Mouse (Mus musculus) forebrain, embryonic 12.5 days (tissue): Measurements from ENCODE around the gene Gm3468. TPM values are rescaled to one million over a fixed set of nuclear protein-coding genes. Genes with fewer than 3 reads are reported as not detected.
A peak's percentile ranks its signal among the peaks of the same experiment; 100 is the strongest.
"Not testable (repeated sequence)": the region's sequence is repeated elsewhere in the genome, so short reads cannot be mapped to it uniquely, and the experiment has no call there.

Experiments used
- ATAC-seq: fragments of 200-750 bp; cut with Nextera tagmentation; 2 replicates; pipeline ENCODE4 v1.8.0; 2017; ENCODE audit warnings: moderate TSS enrichment; ENCODE audit not compliant: low FRiP score
- H3K27ac ChIP-seq: fragments of 300-500 bp; sonication (generic); 2 replicates; pipeline ENCODE4 v1.5.1; 2016; ENCODE audit warnings: mild to moderate bottlenecking
- H3K27me3 ChIP-seq: fragments of 300-500 bp; sonication (generic); 2 replicates; pipeline ENCODE4 v1.6.1; 2016; ENCODE audit warnings: mild to moderate bottlenecking
- H3K36me3 ChIP-seq: fragments of 300-500 bp; sonication (generic); replicated peaks from 2 replicates; pipeline ENCODE4 v1.6.1; 2016; ENCODE audit warnings: mild to moderate bottlenecking
- H3K4me1 ChIP-seq: fragments of 300-500 bp; sonication (generic); 2 replicates; pipeline ENCODE4 v1.6.1; 2016
- H3K4me2 ChIP-seq: fragments of 300-500 bp; sonication (generic); 2 replicates; pipeline ENCODE4 v1.6.1; 2016; ENCODE audit warnings: mild to moderate bottlenecking, moderate library complexity
- H3K4me3 ChIP-seq: fragments of 300-500 bp; sonication (generic); replicated peaks from 2 replicates; pipeline ENCODE4 v1.5.1; 2016; ENCODE audit warnings: mild to moderate bottlenecking
- H3K9ac ChIP-seq: fragments of 300-500 bp; sonication (generic); 2 replicates; pipeline ENCODE4 v1.6.1; 2016; ENCODE audit warnings: mild to moderate bottlenecking
- H3K9me3 ChIP-seq: fragments of 300-500 bp; sonication (generic); 2 replicates; pipeline ENCODE4 v1.6.1; 2016
- WGBS: fragments of 180-500 bp; shearing (Covaris S2); methylation state at CpG from one replicate; pipeline ENCODE4 v1.1.7; 2016; 5-methylcytosine and 5-hydroxymethylcytosine counted together
- polyA plus RNA-seq: library from polyadenylated mRNA; unstranded; fragments of >200 nt; fragmentation: Nextera tagmentation; extraction: Ambion mirVana; gene quantifications from 2 replicates; pipeline ENCODE4 v1.2.1, GENCODE M21; 2016

Gm3468 gene
- 2.6 and 3.1 TPM in 2 replicates for polyA plus RNA-seq

GRCm38 (mm10) chr14:6108272-6108925 lies at the start of gene Gm3468:
Gene Gm3468, minus strand, starts transcription at chr14:6108665.
- H3K27me3 ChIP-seq, H3K27ac ChIP-seq, H3K4me1 ChIP-seq, H3K36me3 ChIP-seq, H3K9me3 ChIP-seq: not testable (repeated sequence)
- Histone ChIP-seq H3K4me3 (peak within 1 kb of the TSS; percentile 42), H3K4me2 (peak within 1 kb of the TSS; percentile 50), H3K9ac (0 out of 2 replicates have a peak within 1 kb of the TSS, but pooled peaks have one; percentile 21)
- under 1% methylated on average over 38 of the region's 51 CpGs for WGBS
- ATAC-seq = peak; percentile 91

GRCm38 (mm10) chr14:6125707-6126106 lies 17.2 kb upstream of the Gm3468 start, which contains the start of gene Gm3476:
Gene Gm3476, minus strand, starts transcription at chr14:6125807.
- no CpG with 5 or more reads among the region's 1 CpGs for WGBS
- not testable (repeated sequence) for H3K4me2 ChIP-seq, H3K4me3 ChIP-seq, H3K27ac ChIP-seq, H3K9ac ChIP-seq, H3K9me3 ChIP-seq, ATAC-seq, H3K36me3 ChIP-seq, H3K27me3 ChIP-seq, H3K4me1 ChIP-seq

- H3K27ac ChIP-seq, H3K9ac ChIP-seq, ATAC-seq, H3K27me3 ChIP-seq, H3K4me1 ChIP-seq, H3K36me3 ChIP-seq, H3K9me3 ChIP-seq: not testable (repeated sequence)
- H3K4me3 ChIP-seq = peak overlapping the region; percentile 42
- H3K4me2 ChIP-seq = peak overlapping the region; percentile 50
- 13% methylated on average over 9 of the region's 9 CpGs for WGBS
Measured at GRCm38 (mm10) chr14:6107500-6107899, 965 bp downstream of the Gm3468 start.

GRCm38 (mm10) chr14:6093842-6094241 lies 14.6 kb downstream of the Gm3468 start, which contains the start of gene Gm8206:
Gene Gm8206, minus strand, starts transcription at chr14:6093942.
- not testable (repeated sequence) for H3K9ac ChIP-seq, H3K9me3 ChIP-seq, H3K4me2 ChIP-seq, ATAC-seq, H3K4me3 ChIP-seq, H3K27ac ChIP-seq, H3K4me1 ChIP-seq, H3K36me3 ChIP-seq, H3K27me3 ChIP-seq
- WGBS = 89% methylated on average over 2 of the region's 3 CpGs

- not testable (repeated sequence) for H3K4me3 ChIP-seq, H3K27ac ChIP-seq, H3K4me1 ChIP-seq, H3K9ac ChIP-seq, H3K4me2 ChIP-seq, H3K9me3 ChIP-seq, ATAC-seq, H3K36me3 ChIP-seq, H3K27me3 ChIP-seq
- WGBS = 83% methylated on average over 4 of the region's 4 CpGs
Measured at GRCm38 (mm10) chr14:6058167-6058566, 50.3 kb downstream of the Gm3468 start, which contains the start of gene Gm6337. Gene Gm6337, minus strand, starts transcription at chr14:6058267.

Other genes starting within 250 kb of the Gm3468 start
- 0.32 TPM in 1 of 2 replicates, not detected in the other for gene Gm8237, start 228.3 kb downstream of the Gm3468 start, polyA plus RNA-seq
- 0.34 and 0.92 TPM in 2 replicates for gene Gm3248, start 146.9 kb downstream of the Gm3468 start, polyA plus RNA-seq
- not detected in 2 replicates for gene Gm3453, start 129.5 kb downstream of the Gm3468 start, polyA plus RNA-seq
- gene Gm6337, start 50.4 kb downstream of the Gm3468 start, polyA plus RNA-seq = not detected in 2 replicates
- 0.40 and 0.74 TPM in 2 replicates for gene Gm8206, start 14.7 kb downstream of the Gm3468 start, polyA plus RNA-seq
- gene Gm3476, start 17.1 kb upstream of the Gm3468 start, polyA plus RNA-seq = not detected in 2 replicates
- not detected in 2 replicates for gene Gm21560, start 110.6 kb upstream of the Gm3468 start, polyA plus RNA-seq
- 3.0 and 3.6 TPM in 2 replicates for gene Gm3411, start 178.6 kb upstream of the Gm3468 start, polyA plus RNA-seq
- gene Gm21103, start 196.2 kb upstream of the Gm3468 start, polyA plus RNA-seq = not detected in 2 replicates
- not detected in 2 replicates for gene Gm3618, start 235.0 kb upstream of the Gm3468 start, polyA plus RNA-seq